In the genomic region with DNA sequence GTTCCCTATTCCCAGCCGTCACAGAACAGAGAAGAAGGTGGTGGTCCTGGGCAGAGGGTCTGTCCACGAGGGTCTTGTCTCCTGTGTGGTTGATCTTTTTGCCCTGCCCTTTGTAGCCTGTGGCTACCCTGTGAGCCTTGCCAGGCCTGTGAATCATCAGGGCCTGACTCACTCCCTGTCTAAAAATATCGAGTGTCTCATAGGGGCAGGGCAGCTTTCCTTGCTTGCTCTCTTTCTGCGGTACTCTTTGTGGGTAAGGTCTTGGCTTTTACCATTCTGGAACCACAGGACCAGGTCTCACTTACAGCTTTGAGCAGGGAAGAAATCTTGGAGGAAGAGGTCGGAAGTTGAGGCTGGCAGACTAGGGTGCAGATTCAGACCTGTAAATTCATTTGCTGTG, we compare ENCODE assay signal across 13 mouse cellular contexts.
DNase-seq lines count a peak whose midpoint lies in the region; TF ChIP-seq lines count a peak whose summit lies in the region.
"Had no signal": no experiment of that assay in that cellular context is flagged by ENCODE, and none has a peak within 500 bp of the region (broad histone marks: within the 10 kb centered on the region; RNA-seq: fewer than 3 reads in every experiment).

No protein-coding gene starts in this region.

- DNase-seq in lung, postnatal 14 days = peak; percentile 21
- no peak for DNase-seq in lung, postnatal 4 days
- peak; percentile 75 for DNase-seq in adipocyte (ENCODE audit: low spot score)
- DNase-seq in cerebellum, adult 9-11 months = peak; percentile 23
- no peak for DNase-seq in layer of hippocampus, adult 11-12 months (ENCODE audit: low spot score)
- no peak for DNase-seq in kidney, postnatal 14 days
- no peak for DNase-seq in neural tube, embryonic 10.5 days (ENCODE audit: extremely low spot score, low spot score)
- DNase-seq: kidney, adult 11 months; midbrain, embryonic 14.5 days; retina, postnatal 1 day had no signal

- no peak for TF ChIP-seq POLR2A in myocyte (IDR thresholded peaks at IDR 0.05; ENCODE audit: insufficient read length, low read depth)

- H3K36me3 ChIP-seq in myocyte (ENCODE audit: control insufficient read depth, insufficient read depth) = no peaks in the 10 kb centered on the region
- H3K36me3 ChIP-seq: liver, embryonic 15.5 days had no signal

- no peak overlapping the region for H3ac ChIP-seq in myocyte (ENCODE audit: control insufficient read depth, insufficient read length)

- no peaks in the 10 kb centered on the region for H3K79me2 ChIP-seq in myocyte (ENCODE audit: control insufficient read depth, insufficient read depth)

- peak overlapping the region; percentile 52 for H3K4me2 ChIP-seq in myocyte (ENCODE audit: low read depth)
- H3K4me2 ChIP-seq: liver, embryonic 15.5 days had no signal

- no peaks in the 10 kb centered on the region for H3K27me3 ChIP-seq in myocyte (ENCODE audit: control insufficient read depth, insufficient read depth, insufficient read length)
- H3K27me3 ChIP-seq: liver, embryonic 15.5 days had no signal

- no peak overlapping the region for H3K4me3 ChIP-seq in myocyte
- H3K4me3 ChIP-seq: left cerebral cortex, adult 2 months; liver, embryonic 15.5 days had no signal

TF ChIP-seq in myocyte, 11 proteins besides CTCF, POLR2A, EP300 and RAD21:
- TF ChIP-seq MYOD1 (IDR thresholded peaks at IDR 0.05; ENCODE audit: control insufficient read depth in 1 of 3, insufficient read length in 2 of 3, low read depth in 2 of 3) (no peak), MYOG (IDR thresholded peaks at IDR 0.05; ENCODE audit: control insufficient read depth in 1 of 3, insufficient read depth in 1 of 3, insufficient read length in 2 of 3, low read depth in 2 of 3) (no peak), USF1 (IDR thresholded peaks at IDR 0.05; ENCODE audit: low read depth) (no peak), POLR2AphosphoS2 (IDR thresholded peaks at IDR 0.05; ENCODE audit: insufficient read length, low read depth) (no peak), MAX (IDR thresholded peaks at IDR 0.05; ENCODE audit: low read depth) (no peak), CEBPB (IDR thresholded peaks at IDR 0.05; ENCODE audit: insufficient read depth, poor library complexity, severe bottlenecking) (no peak), SRF (IDR thresholded peaks at IDR 0.05; ENCODE audit: control insufficient read depth, insufficient read length, low read depth) (no peak), TCF3 (IDR thresholded peaks at IDR 0.05; ENCODE audit: insufficient read length, low read depth) (no peak), REST (IDR thresholded peaks at IDR 0.05; ENCODE audit: insufficient read depth, insufficient read length) (no peak), TCF12 (IDR thresholded peaks at IDR 0.05; ENCODE audit: insufficient read depth, poor library complexity, severe bottlenecking) (no peak), E2F4 (IDR thresholded peaks at IDR 0.05; ENCODE audit: insufficient read depth) (no peak)

Comparison
In these comparisons a context has a peak if more than half of its experiments do, and no peak if none do; other contexts are left out.
1. DNase-seq: peak in lung, postnatal 14 days (single experiment), adipocyte (single experiment) and cerebellum, adult 9-11 months (single experiment); none in lung, postnatal 4 days (0 of 2), layer of hippocampus, adult 11-12 months (single experiment), kidney, postnatal 14 days (single experiment) and neural tube, embryonic 10.5 days (single experiment).